Mouse (Mus musculus) c-Kit-positive CD71-positive TER-119-positive erythroid progenitor cells, embryonic 14.5 days (primary cell): ENCODE measurements at regions not wholly inside any gene's neighbourhood (a gene's known extent, or its start where the extent isn't known, plus 50 kb on each side); places are given as distances from the start of the nearest gene placed in this dataset.
"Not testable (repeated sequence)": the region's sequence is repeated elsewhere in the genome, so short reads cannot be mapped to it uniquely, and the experiment has no call there.

Source experiments
- DNase-seq: peaks from one replicate; pipeline ENCODE4 v3.0.0-alpha.2; 2013; ENCODE audit warnings: low spot score

DNA sequence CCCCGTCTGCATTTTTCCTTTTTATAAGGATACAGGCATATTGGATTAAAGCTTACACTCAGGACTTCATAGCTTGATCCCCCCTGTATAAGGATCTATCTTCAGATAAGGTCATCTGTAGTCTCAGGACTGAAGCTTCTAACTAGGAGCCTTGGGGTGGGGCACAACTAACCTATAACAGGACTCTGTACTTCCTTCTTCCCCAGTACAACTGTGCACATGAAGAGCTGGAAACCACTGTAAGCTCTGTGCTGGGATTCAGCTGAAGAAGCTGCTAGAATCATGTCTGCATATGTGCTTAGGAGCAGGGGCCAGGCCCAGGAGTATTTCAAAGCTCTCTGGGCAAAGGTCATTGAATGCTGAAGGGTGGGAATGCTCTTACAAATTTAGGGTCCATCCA, 137.9 kb downstream of the Tcp10c start:
- not testable (repeated sequence) for DNase-seq

DNA sequence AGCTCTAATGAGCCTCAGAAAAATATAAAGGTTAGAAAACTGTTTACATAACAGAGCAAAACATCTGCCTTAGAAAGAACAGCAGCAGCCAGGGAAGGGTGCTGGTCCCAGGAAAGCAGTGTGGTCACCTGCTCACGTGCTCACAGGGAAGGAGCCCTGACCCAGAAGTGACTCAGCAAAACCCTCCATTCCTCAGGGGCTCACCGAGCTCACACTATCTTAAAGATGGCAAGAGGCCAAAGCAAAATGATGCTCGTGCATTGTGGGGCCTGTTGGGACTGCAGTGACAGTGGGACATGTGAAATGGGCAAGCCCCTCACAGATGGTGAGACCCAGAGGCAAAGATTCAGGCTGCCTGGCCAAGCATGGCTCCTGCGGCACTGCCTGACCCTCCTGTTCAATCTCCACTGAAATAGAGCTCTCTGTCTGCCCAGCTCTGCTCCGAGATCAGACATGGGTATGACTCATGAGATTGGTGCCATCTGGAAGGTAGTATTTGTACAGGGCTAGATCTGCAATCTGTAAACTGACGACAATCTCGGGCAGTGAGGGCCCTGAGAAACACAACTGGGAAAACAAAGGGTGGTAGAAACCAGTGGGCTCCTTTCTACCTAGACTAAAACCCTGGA, 138.4 kb downstream of the Tcp10c start:
- DNase-seq = not testable (repeated sequence)

GRCm38 (mm10) chr17:13493866-13494265, 139.5 kb downstream of the Tcp10c start:
- not testable (repeated sequence) for DNase-seq

DNA sequence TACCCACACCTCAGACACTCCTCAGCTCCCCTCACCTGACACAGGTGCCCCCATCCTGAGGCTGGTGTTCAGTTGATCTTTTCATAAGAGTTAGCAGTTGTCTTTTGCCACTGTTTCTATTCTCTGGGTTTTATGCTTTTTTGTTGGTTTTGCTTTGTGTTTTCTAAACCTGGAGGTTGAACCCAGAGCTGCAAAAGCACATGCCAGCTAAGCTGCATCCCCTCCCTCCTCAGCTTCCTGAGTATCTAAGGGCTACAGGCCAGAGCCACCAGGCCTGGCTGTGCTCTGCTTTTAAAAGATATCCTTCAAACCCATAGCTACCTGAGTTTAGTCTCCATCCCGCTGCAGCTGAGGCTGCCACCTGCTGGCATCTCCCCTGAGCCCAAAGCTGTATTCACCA, 140.1 kb downstream of the Tcp10c start:
- DNase-seq = not testable (repeated sequence)

GRCm38 (mm10) chr17:13504365-13504764, 150.0 kb downstream of the Tcp10c start:
- not testable (repeated sequence) for DNase-seq

DNA sequence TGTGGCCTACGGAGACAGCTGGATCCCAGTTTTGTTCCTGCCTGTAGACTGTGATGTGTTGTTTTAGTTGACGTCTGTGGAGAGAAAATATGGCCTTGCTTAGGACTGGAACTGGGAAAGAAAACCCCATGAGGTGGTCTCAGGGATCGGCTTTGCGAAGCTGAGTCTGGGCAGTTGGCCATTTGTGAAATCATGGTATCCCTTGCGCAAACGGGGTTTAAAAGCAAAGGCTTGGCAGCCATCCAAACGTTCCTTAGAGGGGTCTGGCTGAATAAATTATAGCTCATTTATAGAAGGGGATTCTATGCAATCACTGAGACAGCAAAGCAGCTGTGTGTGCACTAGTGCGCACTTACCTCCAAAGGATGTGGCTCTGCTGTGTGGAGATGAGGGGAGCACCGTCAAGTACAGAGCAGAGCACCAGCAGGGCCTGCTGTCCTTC, 150.5 kb downstream of the Tcp10c start:
- not testable (repeated sequence) for DNase-seq

- DNase-seq = not testable (repeated sequence)
These were observed 153.2 kb downstream of the Tcp10c start for GRCm38 (mm10) chr17:13507397-13508063.

DNA sequence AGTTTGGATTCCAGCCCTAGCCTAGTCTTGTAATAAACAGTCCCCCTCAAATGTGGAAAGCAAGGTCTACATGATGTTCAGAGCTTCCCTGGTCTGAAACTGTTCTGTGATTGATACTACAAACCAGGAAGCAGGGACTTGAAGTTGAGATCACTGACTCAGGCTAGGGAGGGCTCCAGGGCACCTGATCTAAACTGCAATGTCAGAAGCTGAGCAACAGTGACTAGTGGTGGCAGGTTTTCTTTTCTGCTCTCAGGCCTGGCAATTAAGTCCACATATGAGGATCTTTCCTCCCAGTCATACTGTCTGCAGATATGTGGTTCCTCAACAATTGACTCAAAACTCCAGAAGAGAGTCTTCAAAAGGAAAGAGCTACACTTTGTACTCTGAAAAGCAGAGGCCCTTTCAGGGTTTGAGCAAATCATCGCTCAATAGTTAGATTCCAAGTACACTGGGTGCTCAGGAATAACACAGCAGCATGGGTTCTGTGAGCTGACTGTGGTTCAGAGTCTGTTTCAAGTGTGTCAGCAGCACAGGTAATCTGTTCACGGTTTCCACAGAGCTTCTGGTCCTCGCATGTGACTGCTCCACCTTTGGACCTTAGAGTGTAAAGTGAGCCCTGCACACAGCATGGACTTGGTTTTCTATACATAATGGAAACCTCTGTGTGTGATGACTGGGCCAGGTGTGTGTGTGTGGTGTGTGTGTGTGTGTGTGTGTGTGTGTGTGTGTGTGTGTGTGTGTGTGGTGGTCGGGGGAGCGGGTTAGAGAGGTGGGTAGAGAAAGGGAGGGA, 165.2 kb downstream of the Tcp10c start:
- not testable (repeated sequence) for DNase-seq

DNA sequence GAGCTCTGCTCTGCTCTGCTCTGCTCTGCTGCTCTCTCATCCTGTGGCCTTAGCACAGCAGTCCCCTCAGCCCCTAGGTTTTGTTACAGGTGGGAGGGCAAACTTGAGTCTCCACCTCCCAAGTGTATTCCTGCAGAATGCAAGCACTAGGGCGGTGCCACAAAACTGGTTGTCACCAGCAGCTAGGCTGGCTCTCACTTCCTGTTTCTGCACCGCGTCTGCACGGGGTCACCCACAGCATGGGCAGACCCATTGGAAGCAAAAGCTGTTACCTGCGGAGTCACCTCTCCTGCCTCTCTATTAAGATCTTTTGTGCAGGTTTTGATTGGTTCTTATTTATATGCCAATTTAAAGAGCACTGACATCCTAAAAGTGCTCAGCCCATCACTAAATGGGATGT, 178.2 kb downstream of the Tcp10c start:
- DNase-seq = not testable (repeated sequence)

GRCm38 (mm10) chr17:13540446-13541241, 186.3 kb downstream of the Tcp10c start:
- DNase-seq = no peak

- DNase-seq = no peak
These were observed 186.9 kb downstream of the Tcp10c start for GRCm38 (mm10) chr17:13541249-13541648.

- DNase-seq = no peak
These were observed 187.9 kb downstream of the Tcp10c start for GRCm38 (mm10) chr17:13542261-13542660.

DNA sequence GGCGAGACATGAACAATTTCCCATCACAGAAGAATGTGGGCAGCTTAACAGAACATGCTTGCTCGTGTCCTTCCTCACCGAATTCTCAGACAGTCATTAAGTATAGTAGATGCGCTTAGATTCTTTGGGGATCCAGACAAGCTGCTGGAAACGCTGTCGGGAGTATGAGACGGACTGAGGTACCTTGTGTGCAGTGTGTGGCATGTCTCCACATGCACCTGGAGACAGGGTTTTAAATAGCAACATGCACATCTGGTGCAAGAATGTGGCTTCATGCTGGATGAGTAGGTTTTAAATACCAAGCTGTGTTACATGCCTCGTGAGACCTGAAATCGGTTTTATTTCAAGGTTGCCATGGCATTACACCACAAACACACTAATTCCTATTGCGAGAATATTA, 188.5 kb downstream of the Tcp10c start:
- DNase-seq = no peak

DNA sequence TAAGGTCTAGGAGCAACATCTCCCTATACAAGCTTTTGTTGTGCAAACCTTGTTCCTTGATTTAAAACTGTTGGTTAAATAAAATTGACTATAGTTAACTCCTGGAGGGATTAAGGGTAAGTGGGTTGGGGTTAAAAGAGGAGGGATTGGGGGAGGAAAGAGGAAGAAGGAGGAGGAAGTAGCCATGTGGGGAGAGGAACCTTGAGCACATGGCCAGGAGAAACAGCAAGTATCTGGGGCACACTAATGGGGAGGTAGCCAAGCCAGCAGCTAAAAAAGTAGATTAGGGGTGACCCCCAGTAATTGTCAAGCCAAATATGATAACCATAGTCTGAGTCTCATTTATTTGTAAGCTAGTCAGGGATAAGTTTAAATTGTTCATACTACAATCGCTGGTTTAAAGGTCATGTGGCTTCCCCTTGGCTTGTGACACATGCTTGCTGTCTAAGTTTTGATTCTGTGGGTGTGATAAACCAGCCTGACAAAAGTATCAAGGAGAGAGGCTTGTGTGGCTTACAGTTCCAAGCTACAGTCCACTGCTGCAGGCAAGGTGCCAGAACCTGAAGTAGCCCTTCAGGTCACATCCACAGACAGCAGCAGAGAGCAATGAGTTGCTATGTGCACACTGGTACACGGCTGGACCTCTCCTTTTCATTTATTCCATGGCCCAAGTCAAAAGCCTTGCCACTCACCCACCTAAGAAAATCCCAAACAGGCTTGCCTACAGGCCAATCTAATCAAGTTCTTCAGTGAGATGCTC, 189.8 kb downstream of the Tcp10c start:
- DNase-seq = no peak

- DNase-seq = no peak
These were observed 191.9 kb downstream of the Tcp10c start for GRCm38 (mm10) chr17:13546249-13546648.

GRCm38 (mm10) chr17:13546669-13547085, 192.3 kb downstream of the Tcp10c start:
- no peak for DNase-seq

GRCm38 (mm10) chr17:13547657-13548360, 193.4 kb downstream of the Tcp10c start:
- no peak for DNase-seq

DNA sequence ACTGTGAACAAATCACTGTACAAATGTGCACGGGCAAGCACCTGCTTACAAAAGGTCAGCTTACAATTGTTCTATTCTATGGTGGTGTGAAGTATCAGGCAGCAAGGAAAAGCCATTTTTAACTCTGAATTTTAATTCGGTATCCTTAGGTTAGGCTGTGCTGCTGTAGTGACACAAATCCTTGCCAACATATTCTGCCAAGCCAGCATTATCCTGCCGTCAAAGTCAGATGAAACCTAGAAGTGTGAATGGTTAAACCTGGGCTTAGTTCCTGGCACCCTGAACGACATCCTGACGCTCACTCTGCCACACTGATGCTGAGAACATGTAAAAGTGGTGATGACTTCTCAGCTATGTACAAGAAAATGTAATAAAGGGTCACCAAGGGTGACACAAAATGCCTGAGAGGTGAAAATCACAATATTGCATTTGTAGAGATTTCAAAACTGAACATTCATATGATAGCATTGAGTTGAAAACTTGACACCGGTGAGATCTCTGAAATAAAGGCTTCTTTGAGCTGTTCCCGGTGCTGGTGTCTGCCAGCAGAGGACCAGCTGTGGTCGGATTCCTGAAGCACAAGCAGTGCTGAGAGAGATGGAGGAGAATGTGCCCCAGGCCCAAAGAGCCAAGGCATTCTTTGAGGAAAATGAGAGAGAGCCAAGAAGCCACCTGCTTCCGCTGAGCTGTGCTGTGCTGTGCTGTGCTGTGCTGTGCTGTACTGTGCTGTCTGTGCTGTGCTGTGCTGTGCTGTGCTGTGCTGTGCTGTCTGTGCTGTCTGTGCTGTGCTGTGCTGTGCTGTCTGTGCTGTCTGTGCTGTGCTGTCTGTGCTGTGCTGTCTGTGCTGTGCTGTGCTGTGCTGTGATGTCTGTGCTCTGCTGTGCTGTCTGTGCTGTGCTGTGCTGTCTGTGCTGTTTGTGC, 195.9 kb downstream of the Tcp10c start:
- no peak for DNase-seq

GRCm38 (mm10) chr17:13550896-13551267, 196.5 kb downstream of the Tcp10c start:
- not testable (repeated sequence) for DNase-seq
